Mouse (Mus musculus): ENCODE results near the gene Prodh2. TPM values are rescaled to one million over a fixed set of nuclear protein-coding genes. Genes with fewer than 3 reads are reported as not detected.
"Not testable (repeated sequence)": the region's sequence is repeated elsewhere in the genome, so short reads cannot be mapped to it uniquely, and the experiment has no call there.

Prodh2 gene
- polyA plus RNA-seq, 1 experiment from 2014 or later, result not detected

DNA sequence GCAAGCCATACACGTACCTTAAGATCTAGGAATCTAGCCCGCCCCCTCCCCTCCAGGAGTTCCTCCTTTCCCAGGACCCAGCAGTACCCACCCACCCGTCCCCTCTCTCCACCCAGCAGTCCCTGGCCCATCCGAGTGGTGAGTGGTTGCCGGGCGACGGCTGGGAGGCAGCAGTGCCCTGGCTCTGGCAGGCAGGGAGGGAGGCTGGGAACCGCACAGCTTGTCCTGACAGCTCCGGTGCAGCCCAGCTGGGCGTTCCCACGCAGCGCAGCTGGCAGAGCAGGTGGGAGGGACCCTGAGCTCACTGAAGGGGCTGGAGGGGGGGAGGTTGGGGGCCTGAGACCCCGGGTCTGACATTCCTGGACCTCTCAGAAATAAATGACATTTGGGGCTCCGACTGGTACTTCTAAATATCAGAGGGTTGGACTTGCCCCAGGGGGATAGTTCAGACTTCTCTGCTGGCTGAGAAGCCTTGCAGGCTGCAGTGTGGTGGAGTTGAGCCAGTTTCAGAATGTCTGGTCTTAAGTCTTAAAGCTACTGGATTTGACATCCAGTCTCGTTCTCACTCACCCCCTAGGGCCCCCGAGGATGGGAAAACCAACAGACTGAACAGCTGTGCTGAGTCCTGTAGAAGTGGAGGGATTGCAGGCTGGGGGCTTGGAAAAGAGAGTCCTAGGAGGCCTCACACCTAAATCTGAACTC is 35.6 kb upstream of the Prodh2 start, which contains the start of the genes Kirrel2 and Nphs1:
TSS of gene Kirrel2 (minus strand) at position 62 of the 702 bp plus-strand sequence.
TSS of gene Nphs1 (plus strand) at position 687 of the 702 bp plus-strand sequence.
- Histone ChIP-seq H3K9me3 (no peaks in the 10 kb centered on the region; the same call in 1 of the 2 replicates), H3K36me3 (no peaks in the 10 kb centered on the region), H3K9ac (replicated peaks) (no peak within 1 kb of the TSS), H3K27me3 (peaks cover 98% of the 10 kb centered on the region), H3K4me2 (peak within 1 kb of the TSS; percentile 36), H3K4me1 (replicated peaks) (peaks cover 14% of the 10 kb centered on the region), H3K4me3 (replicated peaks) (peak within 1 kb of the TSS; percentile 22; the same call in 1 of the 2 replicates), H3K27ac (no peak within 1 kb of the TSS)
- peak; percentile 39; the same call in 1 of the 2 replicates for ATAC-seq (ENCODE audit: insufficient number of reproducible peaks, insufficient read depth, low FRiP score, low TSS enrichment, low read depth)
- WGBS, result 3% methylated on average over 15 of the region's 16 CpGs

DNA sequence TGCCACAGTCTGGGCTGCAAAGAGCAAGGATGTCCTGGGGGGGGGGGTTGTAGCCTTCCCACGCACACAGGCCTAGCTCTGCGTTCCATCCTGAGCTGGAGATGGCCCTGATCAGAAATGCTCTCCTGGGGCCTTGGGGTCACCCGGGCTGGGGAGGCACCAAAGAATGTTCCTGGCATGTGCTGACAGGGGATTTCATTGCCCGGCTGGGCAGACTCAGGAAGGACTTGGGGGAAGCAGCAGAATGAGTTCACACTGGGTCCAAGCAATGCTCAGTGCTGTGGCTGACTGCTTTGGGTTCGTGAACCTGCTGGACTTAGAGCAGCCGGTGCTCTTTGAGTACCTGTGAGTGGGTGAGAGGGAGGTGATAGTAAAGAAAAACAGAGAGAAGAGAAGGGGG is 33.9 kb upstream of the Prodh2 start:
- H3K27me3 ChIP-seq, result peaks cover 97% of the 10 kb centered on the region
- no peak for ATAC-seq (ENCODE audit: insufficient number of reproducible peaks, insufficient read depth, low FRiP score, low TSS enrichment, low read depth)
- H3K36me3 ChIP-seq, result no peaks in the 10 kb centered on the region
- H3K4me1 ChIP-seq (replicated peaks), result peaks cover 14% of the 10 kb centered on the region
- no peak overlapping the region for H3K9ac ChIP-seq (replicated peaks)
- H3K27ac ChIP-seq, result no peak overlapping the region
- WGBS, result 41% methylated on average over 6 of the region's 6 CpGs
- H3K4me3 ChIP-seq (replicated peaks), result no peak overlapping the region
- H3K4me2 ChIP-seq, result no peak overlapping the region
- no peaks in the 10 kb centered on the region; the same call in 1 of the 2 replicates for H3K9me3 ChIP-seq

GRCm38 (mm10) chr7:30463568-30463967 is 29.9 kb upstream of the Prodh2 start:
- H3K4me3 ChIP-seq (replicated peaks), result no peak overlapping the region
- H3K36me3 ChIP-seq, result no peaks in the 10 kb centered on the region
- 30% methylated on average over 7 of the region's 7 CpGs for WGBS

DNA sequence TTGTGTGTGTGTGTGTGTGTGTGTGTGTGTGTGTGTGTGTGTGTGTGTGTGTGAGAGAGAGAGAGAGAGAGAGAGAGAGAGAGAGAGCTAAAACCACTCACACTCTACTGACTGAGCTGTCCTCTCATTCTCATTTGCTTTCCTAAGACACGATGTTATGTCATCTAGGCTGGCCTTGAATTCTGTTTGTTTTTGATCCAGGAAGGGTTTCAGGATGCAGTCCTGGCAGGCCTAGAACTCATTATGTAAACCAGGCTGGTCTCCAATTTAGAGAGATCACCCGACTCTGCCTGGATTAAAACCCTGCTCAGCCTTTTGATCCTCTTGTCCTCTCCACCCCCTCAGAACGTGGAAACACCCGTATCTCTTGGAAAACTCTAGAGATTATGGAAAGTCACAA is 29.4 kb upstream of the Prodh2 start:
- WGBS, result 24% methylated on average over 4 of the region's 4 CpGs
- no peak overlapping the region for H3K4me2 ChIP-seq
- H3K9ac ChIP-seq (replicated peaks), result no peak overlapping the region
- ATAC-seq (ENCODE audit: insufficient number of reproducible peaks, insufficient read depth, low FRiP score, low TSS enrichment, low read depth), result no peak
- no peak overlapping the region for H3K4me3 ChIP-seq (replicated peaks)
- H3K9me3 ChIP-seq, result no peaks in the 10 kb centered on the region
- H3K4me1 ChIP-seq (replicated peaks), result peaks cover 5% of the 10 kb centered on the region
- H3K36me3 ChIP-seq, result no peaks in the 10 kb centered on the region
- H3K27ac ChIP-seq, result no peak overlapping the region
- H3K27me3 ChIP-seq, result peaks cover 95% of the 10 kb centered on the region

More at GRCm38 (mm10) chr7:30463568-30463967, 29.9 kb upstream of the Prodh2 start:
- ATAC-seq (ENCODE audit: insufficient number of reproducible peaks, insufficient read depth, low FRiP score, low TSS enrichment, low read depth), result no peak
- no peak overlapping the region for H3K27ac ChIP-seq
- peaks cover 5% of the 10 kb centered on the region for H3K4me1 ChIP-seq (replicated peaks)
- no peak overlapping the region for H3K4me2 ChIP-seq
- H3K9ac ChIP-seq (replicated peaks), result no peak overlapping the region
- no peaks in the 10 kb centered on the region for H3K9me3 ChIP-seq
- H3K27me3 ChIP-seq, result peaks cover 97% of the 10 kb centered on the region

DNA sequence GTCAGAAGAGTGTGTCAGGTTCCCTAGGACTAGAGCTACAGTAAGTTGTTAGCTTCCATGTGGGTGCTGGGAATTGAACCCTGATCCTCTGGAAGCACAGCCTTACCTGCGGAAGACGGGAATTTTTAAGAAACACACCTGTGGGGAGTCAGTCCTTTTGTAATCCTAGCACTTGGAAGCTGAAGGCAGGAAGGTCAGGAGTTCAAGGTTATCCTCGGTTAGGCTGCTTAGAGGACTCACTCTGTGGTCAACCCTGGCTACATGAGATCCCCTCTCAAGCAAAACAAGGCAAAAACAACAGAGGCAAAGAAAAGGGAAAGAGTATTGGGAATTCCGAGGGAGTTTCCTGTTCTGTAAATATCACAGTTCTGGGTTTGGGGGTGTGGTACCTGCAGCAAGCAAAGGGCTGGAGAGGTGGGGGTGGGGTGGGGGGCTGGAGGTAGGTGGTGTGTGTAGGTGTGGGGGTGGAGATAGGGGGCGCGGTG is 28.6 kb upstream of the Prodh2 start:
- no peak overlapping the region for H3K4me2 ChIP-seq
- no peak overlapping the region for H3K9ac ChIP-seq (replicated peaks)
- ATAC-seq (ENCODE audit: insufficient number of reproducible peaks, insufficient read depth, low FRiP score, low TSS enrichment, low read depth), result no peak
- no peaks in the 10 kb centered on the region for H3K36me3 ChIP-seq
- no peaks in the 10 kb centered on the region for H3K9me3 ChIP-seq
- H3K4me3 ChIP-seq (replicated peaks), result no peak overlapping the region
- H3K27ac ChIP-seq, result no peak overlapping the region
- peaks cover 5% of the 10 kb centered on the region for H3K4me1 ChIP-seq (replicated peaks)
- peaks cover 86% of the 10 kb centered on the region for H3K27me3 ChIP-seq
- WGBS, result 13% methylated on average over 6 of the region's 6 CpGs

GRCm38 (mm10) chr7:30472411-30472810 is 21.0 kb upstream of the Prodh2 start:
- H3K4me3 ChIP-seq (replicated peaks), result no peak overlapping the region
- no peaks in the 10 kb centered on the region for H3K36me3 ChIP-seq
- no peak overlapping the region for H3K4me2 ChIP-seq
- peaks cover 18% of the 10 kb centered on the region for H3K27me3 ChIP-seq
- no peak overlapping the region for H3K9ac ChIP-seq (replicated peaks)
- no peak for ATAC-seq (ENCODE audit: insufficient number of reproducible peaks, insufficient read depth, low FRiP score, low TSS enrichment, low read depth)
- peaks cover 2% of the 10 kb centered on the region; the same call in 1 of the 2 replicates for H3K4me1 ChIP-seq (replicated peaks)
- 39% methylated on average over 5 of the region's 5 CpGs for WGBS
- peaks cover 6% of the 10 kb centered on the region; the same call in 1 of the 2 replicates for H3K9me3 ChIP-seq
- H3K27ac ChIP-seq, result no peak overlapping the region

- no peak for ATAC-seq (ENCODE audit: insufficient number of reproducible peaks, insufficient read depth, low FRiP score, low TSS enrichment, low read depth)
- WGBS, result 74% methylated on average over 4 of the region's 4 CpGs
- Histone ChIP-seq H3K4me2 (no peak overlapping the region), H3K9ac (replicated peaks) (no peak overlapping the region), H3K4me3 (replicated peaks) (no peak overlapping the region), H3K9me3 (peaks cover 6% of the 10 kb centered on the region; the same call in 1 of the 2 replicates), H3K36me3 (no peaks in the 10 kb centered on the region), H3K4me1 (replicated peaks) (0 out of 2 replicates have a peak, but pooled peaks cover 4% of the 10 kb centered on the region), H3K27ac (no peak overlapping the region), H3K27me3 (peaks cover 25% of the 10 kb centered on the region)
Measured at GRCm38 (mm10) chr7:30474999-30475398, 18.4 kb upstream of the Prodh2 start.

GRCm38 (mm10) chr7:30476136-30476535 is 17.3 kb upstream of the Prodh2 start:
- H3K4me3 ChIP-seq (replicated peaks); H3K9me3 ChIP-seq; H3K9ac ChIP-seq (replicated peaks); H3K4me1 ChIP-seq (replicated peaks); H3K27ac ChIP-seq; H3K36me3 ChIP-seq; ATAC-seq (ENCODE audit: insufficient number of reproducible peaks, insufficient read depth, low FRiP score, low TSS enrichment, low read depth); H3K4me2 ChIP-seq: not testable (repeated sequence)
- H3K27me3 ChIP-seq, result peaks cover 27% of the 10 kb centered on the region
- WGBS, result 87% methylated on average over 7 of the region's 7 CpGs

- 5% methylated on average over 32 of the region's 32 CpGs for WGBS
- H3K27ac ChIP-seq, result no peak overlapping the region
- no peak for ATAC-seq (ENCODE audit: insufficient number of reproducible peaks, insufficient read depth, low FRiP score, low TSS enrichment, low read depth)
Measured at GRCm38 (mm10) chr7:30477415-30478381, 15.7 kb upstream of the Prodh2 start.

GRCm38 (mm10) chr7:30484250-30484649 is 9.2 kb upstream of the Prodh2 start:
- no peaks in the 10 kb centered on the region for H3K36me3 ChIP-seq
- H3K4me1 ChIP-seq (replicated peaks), result no peaks in the 10 kb centered on the region
- no peak overlapping the region for H3K27ac ChIP-seq
- H3K27me3 ChIP-seq, result peaks cover 28% of the 10 kb centered on the region
- no peak overlapping the region for H3K4me2 ChIP-seq
- no peaks in the 10 kb centered on the region for H3K9me3 ChIP-seq
- 17% methylated on average over 8 of the region's 8 CpGs for WGBS
- no peak overlapping the region for H3K4me3 ChIP-seq (replicated peaks)
- no peak overlapping the region for H3K9ac ChIP-seq (replicated peaks)
- no peak for ATAC-seq (ENCODE audit: insufficient number of reproducible peaks, insufficient read depth, low FRiP score, low TSS enrichment, low read depth)

More at GRCm38 (mm10) chr7:30477415-30478381, 15.7 kb upstream of the Prodh2 start:
- H3K4me3 ChIP-seq (replicated peaks), result peak overlapping the region; percentile 25
- H3K9me3 ChIP-seq, result no peaks in the 10 kb centered on the region; the same call in 1 of the 2 replicates
- H3K36me3 ChIP-seq, result no peaks in the 10 kb centered on the region
- H3K27me3 ChIP-seq, result peaks cover 38% of the 10 kb centered on the region
- 0 out of 2 replicates have a peak, but pooled peaks cover 4% of the 10 kb centered on the region for H3K4me1 ChIP-seq (replicated peaks)
- H3K9ac ChIP-seq (replicated peaks), result no peak overlapping the region
- H3K4me2 ChIP-seq, result peak overlapping the region; percentile 55
